Comparison of ENCODE assay signal across 8 mouse cellular contexts in the genomic region with DNA sequence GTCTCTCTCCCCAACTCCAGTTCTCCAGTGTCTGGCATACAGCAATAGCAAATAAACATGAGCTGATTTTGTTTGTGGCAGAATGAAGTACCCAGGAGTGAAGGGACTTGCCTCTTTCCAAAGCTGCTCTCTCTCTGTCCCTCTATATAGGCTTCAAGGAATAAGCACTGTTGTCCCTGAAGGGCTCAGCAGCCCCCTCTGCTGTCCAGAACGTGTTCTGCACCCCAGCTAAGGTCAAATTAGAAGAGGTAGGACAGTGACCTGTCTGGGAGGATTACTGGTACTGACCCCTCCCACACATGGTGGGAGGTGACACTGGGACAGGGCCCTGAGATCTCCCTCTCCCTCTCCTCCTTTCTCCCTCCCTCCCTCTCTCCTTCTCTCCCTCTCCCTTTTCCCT.
DNase-seq lines count a peak whose midpoint lies in the region; ATAC-seq lines count a peak whose summit lies in the region.

No protein-coding gene starts in this region.

- peak; percentile 78 for ATAC-seq in granulocyte monocyte progenitor cell, adult 5-6 weeks (replicated peaks; ENCODE audit: poor library complexity, severe bottlenecking)
- no peak; the same call in 1 of the 2 replicates for ATAC-seq in stomach, embryonic 16.5 days (ENCODE audit: insufficient read depth, low FRiP score)

- no peak overlapping the region for H3K9ac ChIP-seq in stomach, embryonic 16.5 days (ENCODE audit: low read length)

- peaks cover 14% of the 10 kb centered on the region for H3K4me1 ChIP-seq in stomach, embryonic 16.5 days (ENCODE audit: control insufficient read depth, insufficient read depth, low read length)

- H3K4me3 ChIP-seq in stomach, embryonic 16.5 days (replicated peaks; ENCODE audit: low read length): no peak overlapping the region; the same call in 1 of the 2 replicates

- intact Hi-C loops in heart, postnatal 25 days (cut with DNase I): loop anchor here (5.0 kb wide), 1 partner anchor 47 kb away; no protein-coding TSS in a partner anchor

- H3K27me3 ChIP-seq in stomach, embryonic 16.5 days (ENCODE audit: control insufficient read depth, insufficient read depth, low read length): no peaks in the 10 kb centered on the region

- no peak overlapping the region for H3K27ac ChIP-seq in stomach, embryonic 16.5 days (ENCODE audit: low read length)

- DNase-seq in heart, adult 11 months: peak; percentile 95
- no peak for DNase-seq in heart, postnatal 25 days (ENCODE audit: low spot score)
- DNase-seq in NIH3T3 (ENCODE audit: low read depth): peak; percentile 90
- DNase-seq in cerebellum, postnatal 36 days: peak; percentile 49 to 54
- DNase-seq in layer of hippocampus, adult 9-10 months (ENCODE audit: low spot score): peak; percentile 31
- DNase-seq in lung, postnatal 25 days (ENCODE audit: low spot score): peak; percentile 55

- no peaks in the 10 kb centered on the region for H3K36me3 ChIP-seq in stomach, embryonic 16.5 days (ENCODE audit: control insufficient read depth, insufficient read depth, low read length)

- 0% methylated on average over 1 of the region's 1 CpGs for WGBS in stomach, embryonic 16.5 days

- H3K9me3 ChIP-seq in stomach, embryonic 16.5 days (replicated peaks; ENCODE audit: control insufficient read depth, low read length): no peaks in the 10 kb centered on the region

- peak overlapping the region; percentile 30 for H3K4me2 ChIP-seq in stomach, embryonic 16.5 days (ENCODE audit: low read depth, low read length)
